Mouse (Mus musculus) frontal cortex, adult 2 months (tissue): Measurements from ENCODE around the gene Tfcp2. TPM values are rescaled to one million over a fixed set of nuclear protein-coding genes. Genes with fewer than 3 reads are reported as not detected.
A peak's percentile ranks its signal among the peaks of the same experiment; 100 is the strongest.
"Not testable (repeated sequence)": the region's sequence is repeated elsewhere in the genome, so short reads cannot be mapped to it uniquely, and the experiment has no call there.

Experiments
- DNase-seq, 2 experiments: peaks; one replicate each; pipeline ENCODE4 v3.0.0; 2022; ENCODE audit warnings: low spot score in 1 of 2; ENCODE audit errors: extremely low spot score in 1 of 2
- polyA plus RNA-seq: library from polyadenylated mRNA; depleted of rRNA; stranded (reverse); fragments of >200 nt; gene quantifications from 2 replicates; pipeline ENCODE4 v1.2.3, GENCODE M21; 2012

Tfcp2 gene
- polyA plus RNA-seq, 1 experiment = 22.3 TPM

GRCm38 (mm10) chr15:100489263-100489662 is 62.5 kb downstream of the Tfcp2 start:
- peak in 1 of 2 experiments; percentile 55 for DNase-seq

DNA sequence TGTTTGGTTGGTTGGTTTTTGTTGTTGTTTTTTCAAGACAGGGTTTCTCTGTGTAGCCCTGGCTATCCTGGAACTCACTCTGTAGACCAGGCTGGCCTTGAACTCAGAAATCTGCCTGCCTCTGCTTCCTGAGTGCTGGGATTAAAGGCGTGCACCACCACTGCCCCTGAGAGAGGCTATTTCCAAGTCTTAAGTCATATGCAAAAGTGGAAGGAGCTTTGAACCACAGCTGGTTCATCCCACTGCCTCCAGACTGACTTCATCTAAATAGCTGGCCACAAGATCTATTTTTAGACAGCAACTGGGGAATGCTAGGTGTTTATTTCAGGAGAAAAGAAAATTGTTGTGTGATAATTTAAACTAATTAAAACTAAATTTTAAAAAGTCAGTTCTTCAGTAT is 63.5 kb downstream of the Tfcp2 start:
- DNase-seq = not testable (repeated sequence)

DNA sequence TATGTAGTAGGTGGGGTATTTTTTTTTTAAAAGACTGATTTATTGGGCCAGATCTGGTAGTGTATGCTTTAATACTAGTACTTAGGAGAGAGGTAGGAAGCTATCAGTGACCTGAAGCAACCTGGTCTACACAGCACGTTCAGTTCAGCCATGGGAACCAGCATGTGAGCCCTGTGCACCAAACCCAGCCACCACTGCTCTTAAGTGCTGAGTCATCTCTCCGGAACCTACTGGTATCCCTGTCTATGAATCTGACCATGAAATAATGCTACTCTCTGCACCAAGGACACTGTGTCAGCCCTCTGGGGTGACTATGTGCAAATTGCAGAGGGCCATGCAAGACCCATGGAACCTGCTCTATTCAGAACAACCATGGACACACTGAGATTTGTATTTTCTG is 64.8 kb downstream of the Tfcp2 start:
- DNase-seq = no peak

- DNase-seq = no peak
Measured at GRCm38 (mm10) chr15:100486450-100486849, 65.4 kb downstream of the Tfcp2 start.

- no peak for DNase-seq
Measured at GRCm38 (mm10) chr15:100485576-100485975, 66.2 kb downstream of the Tfcp2 start.

- no peak for DNase-seq
Measured at GRCm38 (mm10) chr15:100478925-100479324, 72.9 kb downstream of the Tfcp2 start.

- DNase-seq = no peak
Measured at GRCm38 (mm10) chr15:100478351-100478750, 73.5 kb downstream of the Tfcp2 start.

- no peak for DNase-seq
Measured at GRCm38 (mm10) chr15:100473926-100474503, 77.8 kb downstream of the Tfcp2 start.

- DNase-seq = no peak
Measured at GRCm38 (mm10) chr15:100470037-100470436, 81.8 kb downstream of the Tfcp2 start.

GRCm38 (mm10) chr15:100469189-100469545 is 82.6 kb downstream of the Tfcp2 start:
- no peak for DNase-seq

DNA sequence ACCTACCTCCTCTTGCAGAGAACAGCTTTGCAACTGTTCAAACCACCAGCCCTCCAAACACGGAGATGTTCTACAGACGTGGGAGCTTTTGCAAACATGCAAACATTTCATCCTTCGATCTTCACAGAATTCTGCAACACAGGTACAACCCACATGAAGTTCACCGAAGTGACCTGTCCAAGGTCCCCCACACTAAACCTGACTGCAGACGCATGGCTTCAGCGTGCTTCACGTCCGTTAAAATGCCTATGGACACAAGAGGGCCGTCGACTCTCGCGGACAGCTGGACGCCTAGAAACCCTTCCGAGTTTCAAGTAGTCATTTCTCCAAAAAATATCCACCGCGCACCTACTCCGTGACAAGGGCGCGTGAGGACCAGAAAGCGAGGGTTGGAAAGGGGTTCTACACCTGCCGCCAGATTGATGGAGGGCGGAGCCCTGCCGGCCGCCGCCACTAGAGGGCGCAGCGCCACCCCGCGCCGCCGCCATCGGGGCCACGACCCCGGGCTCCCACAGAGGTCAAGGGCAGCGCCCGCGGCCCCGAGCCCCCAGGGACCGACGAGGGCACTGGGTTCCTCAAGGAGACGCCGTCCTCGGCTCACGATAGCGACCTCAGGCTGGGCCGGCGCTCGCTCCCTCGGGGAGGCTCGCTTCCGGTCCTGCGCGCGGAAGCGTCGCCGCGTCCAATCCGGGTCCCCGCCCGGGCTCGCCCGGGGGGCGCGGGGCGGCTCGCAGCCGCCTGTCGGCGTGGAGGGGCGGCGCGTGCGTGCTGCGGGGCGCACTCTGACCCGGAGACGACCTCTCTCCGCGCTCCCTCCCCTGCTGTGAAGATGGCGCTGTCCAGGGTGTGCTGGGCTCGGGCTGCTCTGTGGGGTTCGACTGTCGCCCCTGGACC is 83.3 kb downstream of the Tfcp2 start, which contains the start of gene Letmd1:
Letmd1 (plus strand) TSS at position 729 of the 894 bp plus-strand sequence.
- DNase-seq = peak; percentile 78 to 89

DNA sequence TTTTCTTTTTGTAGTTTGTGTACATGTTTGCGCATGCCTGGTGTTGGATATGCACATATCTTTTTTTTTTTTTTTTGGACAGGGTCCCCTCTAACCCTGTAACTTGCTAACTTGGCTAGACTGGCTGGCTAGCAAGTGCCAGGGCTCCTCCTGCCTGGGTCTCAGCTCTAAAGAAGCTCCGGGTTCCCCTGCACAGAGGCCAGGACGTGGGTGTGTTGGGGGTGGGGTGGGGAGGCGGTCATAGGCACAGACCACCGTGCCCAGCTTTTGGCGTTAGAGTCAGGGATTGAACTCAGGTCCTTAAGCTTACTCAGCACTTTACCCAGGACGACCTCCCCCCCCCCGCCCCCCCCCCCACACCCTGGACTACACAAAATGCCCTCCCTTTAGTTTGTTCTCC is 84.1 kb downstream of the Tfcp2 start:
- no peak for DNase-seq

DNA sequence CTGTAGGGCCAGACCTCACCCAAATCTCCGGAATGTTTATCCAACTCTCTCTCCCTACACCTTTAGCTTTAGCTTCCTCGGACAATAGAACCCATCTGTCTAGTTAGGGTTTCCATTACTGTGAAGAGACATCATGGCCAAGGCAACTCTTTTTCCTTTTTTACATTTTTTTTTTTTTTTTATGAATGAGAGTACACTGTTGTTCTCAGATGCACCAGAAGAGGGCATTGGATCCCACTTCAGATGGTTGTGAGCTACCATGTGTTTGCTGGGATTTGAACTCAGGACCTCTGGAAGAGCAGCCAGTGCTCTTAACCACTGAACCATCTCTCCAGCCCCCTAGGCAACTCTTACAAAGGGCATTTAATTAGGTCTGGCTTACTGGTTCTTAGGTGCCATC is 86.4 kb downstream of the Tfcp2 start:
- no peak for DNase-seq

DNA sequence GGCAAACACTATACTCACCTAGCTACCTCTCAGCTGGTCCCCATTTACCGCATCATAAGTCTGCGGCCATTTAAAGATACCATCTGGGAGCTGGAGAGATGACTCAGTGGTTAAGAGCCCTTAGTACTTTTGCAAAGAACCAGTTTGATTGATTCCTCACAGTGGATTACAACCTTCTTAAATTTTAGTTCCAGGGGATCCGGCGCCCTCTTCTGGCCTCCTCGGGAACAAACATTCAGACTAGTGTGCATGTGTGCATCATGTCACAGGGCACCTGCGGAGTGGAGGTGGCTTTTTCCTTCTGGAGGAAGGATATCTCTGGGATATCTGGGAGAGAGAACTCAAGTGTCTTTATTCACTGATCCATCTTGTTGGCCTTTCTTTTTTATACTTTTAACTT is 88.1 kb downstream of the Tfcp2 start:
- DNase-seq = peak; percentile 64 to 88

DNA sequence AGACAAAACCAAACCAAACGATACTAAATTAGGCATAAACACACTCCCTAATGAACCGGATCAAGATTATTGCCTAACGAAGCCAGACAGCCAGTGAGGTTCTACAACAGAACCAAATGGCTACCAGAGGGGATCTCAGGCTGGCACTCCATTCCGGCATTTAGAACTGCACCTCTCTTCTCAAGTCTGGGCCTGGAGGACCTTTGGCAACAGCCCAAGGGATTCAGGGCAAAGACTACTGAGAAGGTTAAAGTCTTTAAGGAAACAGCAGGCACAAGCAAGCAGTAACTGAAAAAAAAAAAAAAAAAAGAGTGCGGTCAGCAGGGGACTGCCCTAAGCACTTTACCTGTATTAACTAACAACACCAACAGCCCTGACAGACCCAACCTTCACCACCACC is 89.7 kb downstream of the Tfcp2 start:
- no peak for DNase-seq

DNA sequence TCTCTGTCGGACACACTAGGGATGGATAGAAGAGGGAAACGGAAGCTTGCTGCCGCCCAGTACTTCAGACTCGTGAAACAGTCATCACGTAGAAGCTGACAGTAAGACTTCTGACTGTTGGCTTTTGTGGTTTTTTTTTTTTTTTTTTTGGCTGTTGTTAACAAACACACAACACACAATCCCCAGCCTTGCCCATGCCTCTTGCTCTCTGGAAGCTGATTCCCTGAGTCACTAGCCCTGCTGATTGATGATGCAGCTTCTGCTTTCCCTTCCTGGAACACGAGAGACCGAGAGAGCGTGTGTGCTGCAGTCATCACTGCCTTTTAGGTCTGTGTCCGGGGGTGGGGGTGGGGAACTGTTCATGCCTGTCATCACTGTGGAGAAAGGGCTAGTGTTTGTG is 90.2 kb downstream of the Tfcp2 start:
- no peak for DNase-seq

DNA sequence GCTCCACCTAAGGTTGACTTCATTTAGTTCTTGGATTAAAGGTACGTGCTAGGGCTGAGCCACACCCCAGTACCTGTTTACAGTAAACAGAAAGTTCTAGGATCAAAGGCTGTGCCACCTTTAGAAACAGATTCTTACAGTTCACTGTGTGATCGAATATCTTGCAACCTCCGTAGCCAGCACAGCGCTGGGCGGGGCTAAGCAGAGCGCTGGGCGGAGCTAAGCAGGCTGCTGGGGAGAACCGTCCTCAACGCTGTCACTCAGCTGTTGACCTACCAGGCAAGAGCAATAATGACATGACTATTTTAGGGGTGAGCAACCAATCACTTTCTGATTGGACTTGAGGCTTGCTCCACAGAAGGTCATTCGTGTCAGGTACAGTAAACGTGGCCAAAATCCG is 90.9 kb downstream of the Tfcp2 start:
- no peak for DNase-seq

- DNase-seq = peak in 1 of 2 experiments; percentile 74
Measured at GRCm38 (mm10) chr15:100458055-100458454, 93.8 kb downstream of the Tfcp2 start.

DNA sequence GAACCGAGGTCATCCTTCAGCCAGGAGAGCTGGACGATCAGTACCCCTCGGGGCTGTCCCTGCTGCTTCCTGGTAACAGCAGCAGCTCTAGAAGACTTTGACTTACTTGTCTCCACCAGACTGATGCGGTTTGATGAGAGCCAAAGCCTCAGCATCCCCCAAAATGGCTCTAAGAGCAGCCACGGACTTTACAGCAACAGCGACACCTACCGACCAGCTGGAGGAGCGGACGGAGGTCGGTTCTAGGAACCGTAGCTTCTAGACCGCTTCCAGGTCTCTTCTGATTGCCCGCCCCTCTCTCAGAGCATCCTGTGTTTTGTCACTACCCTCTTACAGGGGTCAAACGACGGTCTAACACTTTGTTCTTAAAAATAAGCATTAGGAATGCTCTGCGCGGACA is 94.5 kb downstream of the Tfcp2 start:
- DNase-seq = peak in 1 of 2 experiments; percentile 82

DNA sequence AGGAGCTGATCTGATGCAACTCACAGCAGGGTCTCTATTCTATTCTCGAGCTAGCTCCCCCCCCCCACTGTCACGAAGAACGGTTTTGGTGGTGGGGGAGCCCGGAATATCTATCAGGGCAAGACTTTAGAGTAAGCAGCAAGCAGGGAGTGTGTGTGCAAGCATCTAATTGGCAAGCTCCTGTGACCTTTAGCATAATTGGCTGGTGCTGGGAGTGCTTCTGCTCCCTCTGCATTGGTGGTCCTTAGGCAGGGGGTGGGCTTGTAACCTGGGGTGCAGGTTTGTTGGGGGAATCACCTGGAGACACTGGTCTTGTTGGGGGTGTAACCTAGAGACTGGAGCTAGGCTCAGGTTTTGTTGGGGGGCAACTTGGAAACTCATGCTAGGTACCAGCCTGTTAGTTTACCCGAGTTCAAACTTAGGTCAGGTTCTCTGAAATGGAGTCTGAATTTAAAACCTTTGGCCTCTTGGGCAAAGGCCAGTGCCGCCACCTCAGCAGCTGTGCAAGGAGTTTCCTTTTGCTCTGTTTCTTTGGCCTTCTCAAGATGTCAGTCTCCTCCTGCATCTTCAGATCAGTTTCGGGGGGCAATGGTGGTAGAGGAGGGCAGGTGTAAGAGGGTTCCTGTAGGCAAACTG is 95.3 kb downstream of the Tfcp2 start:
- DNase-seq = no peak

DNA sequence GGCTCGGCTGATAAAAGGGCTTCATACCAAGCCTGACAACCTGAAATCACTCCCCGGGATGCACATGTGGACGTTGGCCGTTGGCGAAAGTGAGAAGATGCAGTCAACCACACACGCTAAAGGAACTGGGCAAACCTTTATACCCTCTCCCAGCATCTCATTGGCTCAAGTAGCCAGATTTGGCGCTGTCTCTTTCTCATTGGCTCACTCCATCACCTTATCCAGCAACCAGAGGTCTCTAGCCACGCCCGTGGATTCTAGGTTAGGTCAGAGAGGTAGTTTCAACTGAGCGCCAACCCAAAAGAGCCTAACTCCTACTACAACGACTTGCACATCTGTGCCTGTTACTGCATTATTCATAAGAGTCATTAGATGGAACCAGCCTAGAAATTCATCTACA is 99.3 kb downstream of the Tfcp2 start:
- DNase-seq = no peak

DNA sequence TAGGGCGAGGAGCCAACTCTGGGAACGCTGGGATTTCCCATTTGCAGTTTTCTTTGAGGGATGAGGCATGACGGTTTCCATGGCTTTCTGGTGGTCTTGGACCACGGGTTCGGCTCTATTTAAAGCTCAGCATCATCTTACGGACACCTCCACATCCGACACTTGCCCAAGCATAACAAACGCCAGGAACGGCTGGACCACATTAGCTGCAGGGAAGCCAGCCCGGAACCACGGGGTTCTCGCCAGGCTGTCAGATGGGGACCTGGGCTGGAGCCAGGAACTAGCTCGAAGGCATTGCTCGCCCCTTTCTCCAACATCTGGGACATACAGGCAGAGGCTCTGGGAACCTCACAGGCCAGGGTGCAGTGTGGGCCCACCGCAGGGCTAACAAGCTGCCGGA is 100.6 kb downstream of the Tfcp2 start:
- DNase-seq = peak in 1 of 2 experiments; percentile 48
